Mouse (Mus musculus): Measurements from ENCODE around the gene Rnf43. TPM values are rescaled to one million over a fixed set of nuclear protein-coding genes. Genes with fewer than 3 reads are reported as not detected.

Gene Rnf43
- polyA plus RNA-seq, 1 experiment, result 1.4 TPM

DNA sequence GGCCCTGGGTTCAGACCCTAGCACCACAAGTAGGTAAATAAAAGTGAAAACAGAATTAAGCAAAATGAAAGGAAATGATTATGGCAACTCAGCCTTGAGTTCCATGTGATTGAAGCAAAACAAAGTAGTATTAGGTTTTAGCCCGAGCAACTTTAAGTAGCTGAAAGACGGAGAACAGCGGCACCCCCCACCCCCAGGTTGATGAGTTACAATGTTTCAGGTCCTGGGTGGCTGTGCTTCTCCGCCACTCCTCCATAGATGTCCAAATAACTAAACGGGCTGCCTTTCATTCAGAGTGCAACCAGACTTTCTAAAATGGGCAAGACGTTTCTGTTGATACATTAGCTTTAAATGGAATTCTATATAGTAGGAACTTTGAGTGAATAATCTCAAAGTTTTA is 13.1 kb downstream of the Rnf43 start:
- no peak for DNase-seq (ENCODE audit: extremely low spot score in 1 of 2, low spot score in 1 of 2)

GRCm38 (mm10) chr11:87677756-87678155 is 15.2 kb downstream of the Rnf43 start:
- DNase-seq (ENCODE audit: extremely low spot score in 1 of 2, low spot score in 1 of 2), result no peak

- no peak for DNase-seq (ENCODE audit: extremely low spot score in 1 of 2, low spot score in 1 of 2)
Observed at GRCm38 (mm10) chr11:87678545-87678944, 16.0 kb downstream of the Rnf43 start.

DNA sequence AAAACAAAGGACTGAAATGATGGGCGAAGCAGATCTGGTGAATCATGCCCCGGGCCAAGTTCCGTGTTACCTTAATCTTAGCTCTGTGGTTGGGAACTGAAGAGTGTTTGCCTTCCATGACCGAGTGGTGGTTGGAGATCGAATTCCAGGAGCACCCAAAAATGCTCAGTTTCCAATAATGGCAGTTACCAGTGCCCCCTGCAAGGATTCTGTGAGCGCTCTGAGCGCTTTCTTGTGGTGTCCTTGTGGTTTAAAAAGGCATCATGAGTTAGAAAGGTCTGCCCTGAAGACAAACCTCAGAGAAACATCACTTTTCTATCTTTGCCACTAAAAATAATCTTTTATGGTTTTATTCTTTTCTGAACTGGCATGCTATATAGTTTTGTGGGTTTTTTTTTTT is 16.5 kb downstream of the Rnf43 start:
- DNase-seq (ENCODE audit: extremely low spot score in 1 of 2, low spot score in 1 of 2), result no peak

- DNase-seq (ENCODE audit: extremely low spot score in 1 of 2, low spot score in 1 of 2), result no peak
Observed at GRCm38 (mm10) chr11:87680786-87681185, 18.3 kb downstream of the Rnf43 start.

DNA sequence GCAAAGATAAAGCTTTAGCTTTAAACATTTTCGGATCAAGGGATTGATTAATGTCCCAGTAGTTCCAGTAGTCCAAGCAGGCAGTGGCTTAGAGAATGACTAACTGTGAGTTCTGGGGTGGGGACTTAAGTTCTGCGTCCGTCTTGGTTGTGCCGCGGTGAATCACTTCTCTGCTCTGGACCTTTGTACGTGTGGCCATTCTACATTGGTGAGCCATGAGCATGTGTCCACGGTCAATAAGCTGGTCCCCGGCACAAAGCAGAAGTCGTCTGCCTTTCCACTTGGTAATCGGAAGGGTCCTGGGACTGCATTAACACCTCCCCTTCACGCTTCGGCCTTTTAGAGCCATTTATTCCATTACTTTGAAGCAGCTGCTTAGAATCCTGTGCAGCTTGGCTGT is 19.6 kb downstream of the Rnf43 start:
- DNase-seq (ENCODE audit: extremely low spot score in 1 of 2, low spot score in 1 of 2), result no peak

GRCm38 (mm10) chr11:87682838-87683571 is 20.5 kb downstream of the Rnf43 start:
- DNase-seq (ENCODE audit: extremely low spot score in 1 of 2, low spot score in 1 of 2), result no peak

GRCm38 (mm10) chr11:87686407-87686806 is 23.9 kb downstream of the Rnf43 start:
- no peak for DNase-seq (ENCODE audit: extremely low spot score in 1 of 2, low spot score in 1 of 2)

DNA sequence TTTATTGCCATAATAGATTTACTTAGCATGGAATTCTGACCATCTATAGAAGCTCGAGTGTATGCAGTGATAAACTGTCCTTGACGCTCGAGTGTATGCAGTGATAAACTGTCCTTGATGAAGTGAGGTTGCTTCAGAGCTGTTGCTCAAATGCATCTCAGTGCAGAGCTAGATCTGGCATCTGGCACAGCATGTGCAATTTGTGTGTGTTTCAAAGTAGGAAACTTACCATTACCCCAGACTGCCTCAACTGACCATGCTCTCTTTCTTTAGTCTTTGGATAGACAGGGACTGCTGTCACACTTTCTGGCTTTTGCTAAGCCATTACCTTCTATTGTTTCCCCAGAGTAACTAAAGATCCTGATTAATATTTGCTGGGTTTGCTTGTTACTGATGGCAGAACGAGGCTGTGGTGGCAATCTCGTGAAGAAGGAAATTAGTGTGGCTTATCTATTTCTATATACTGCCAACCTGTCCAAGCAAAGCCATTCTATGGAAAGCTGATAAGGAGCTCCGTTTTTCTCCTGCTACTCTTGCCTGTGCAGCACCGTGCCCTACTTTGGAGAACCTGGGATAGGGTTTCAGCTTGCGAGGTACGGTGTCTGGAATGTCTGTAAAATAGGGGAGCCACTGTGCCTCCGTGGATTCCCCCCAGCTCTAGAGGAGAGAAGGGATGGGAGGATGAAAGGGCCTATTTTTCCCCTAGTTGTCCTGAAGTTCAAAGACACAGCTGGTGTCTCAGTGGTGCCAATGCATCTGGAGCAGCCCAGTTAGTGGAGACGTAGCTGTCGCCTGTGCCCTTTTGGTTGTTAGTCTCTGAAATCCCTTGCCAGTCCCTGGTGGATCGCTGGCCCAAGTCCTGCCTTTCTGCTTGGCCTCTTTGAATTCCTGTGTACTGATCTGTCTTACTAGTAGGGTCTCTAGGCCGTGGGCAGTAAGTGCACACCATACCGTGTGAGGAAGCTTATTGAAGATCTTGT is 25.0 kb downstream of the Rnf43 start:
- DNase-seq (ENCODE audit: extremely low spot score in 1 of 2, low spot score in 1 of 2), result no peak

GRCm38 (mm10) chr11:87688478-87689203 is 26.1 kb downstream of the Rnf43 start:
- no peak for DNase-seq (ENCODE audit: extremely low spot score in 1 of 2, low spot score in 1 of 2)

- DNase-seq (ENCODE audit: extremely low spot score in 1 of 2, low spot score in 1 of 2), result peak in 1 of 2 experiments; percentile 12
Observed at GRCm38 (mm10) chr11:87689402-87689808, 26.9 kb downstream of the Rnf43 start.

- DNase-seq (ENCODE audit: extremely low spot score in 1 of 2, low spot score in 1 of 2), result no peak
Observed at GRCm38 (mm10) chr11:87690054-87690740, 27.7 kb downstream of the Rnf43 start.

DNA sequence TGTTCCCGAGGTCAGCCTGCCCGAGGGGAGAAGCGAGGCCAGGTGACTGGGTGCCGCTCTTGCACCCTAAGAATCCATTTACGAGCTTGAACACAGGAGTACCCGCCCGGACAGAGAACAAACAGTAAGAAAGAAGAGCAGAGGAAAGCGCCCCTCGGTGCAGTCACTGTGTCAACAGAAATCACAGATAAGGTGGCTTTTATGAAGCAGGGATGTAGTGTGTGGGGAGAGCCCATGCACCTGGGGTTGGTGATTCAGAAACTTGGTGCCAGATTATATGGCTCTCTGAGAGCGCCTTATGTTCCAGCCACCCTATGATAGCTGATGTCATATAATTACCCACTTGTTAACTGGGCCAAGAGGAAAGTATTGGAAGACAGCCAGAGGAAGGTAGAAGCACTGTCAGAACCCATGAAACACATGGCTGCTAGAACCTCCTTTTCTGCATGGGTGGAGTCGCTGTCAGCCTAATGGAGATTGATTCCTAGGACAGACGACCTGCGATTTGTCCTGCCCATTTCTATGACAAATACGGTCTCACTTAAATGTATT is 34.7 kb downstream of the Rnf43 start:
- DNase-seq (ENCODE audit: extremely low spot score in 1 of 2, low spot score in 1 of 2), result no peak

- no peak for DNase-seq (ENCODE audit: extremely low spot score in 1 of 2, low spot score in 1 of 2)
Observed at GRCm38 (mm10) chr11:87698126-87698525, 35.6 kb downstream of the Rnf43 start.

- DNase-seq (ENCODE audit: extremely low spot score in 1 of 2, low spot score in 1 of 2), result no peak
Observed at GRCm38 (mm10) chr11:87701108-87701507, 38.6 kb downstream of the Rnf43 start.

DNA sequence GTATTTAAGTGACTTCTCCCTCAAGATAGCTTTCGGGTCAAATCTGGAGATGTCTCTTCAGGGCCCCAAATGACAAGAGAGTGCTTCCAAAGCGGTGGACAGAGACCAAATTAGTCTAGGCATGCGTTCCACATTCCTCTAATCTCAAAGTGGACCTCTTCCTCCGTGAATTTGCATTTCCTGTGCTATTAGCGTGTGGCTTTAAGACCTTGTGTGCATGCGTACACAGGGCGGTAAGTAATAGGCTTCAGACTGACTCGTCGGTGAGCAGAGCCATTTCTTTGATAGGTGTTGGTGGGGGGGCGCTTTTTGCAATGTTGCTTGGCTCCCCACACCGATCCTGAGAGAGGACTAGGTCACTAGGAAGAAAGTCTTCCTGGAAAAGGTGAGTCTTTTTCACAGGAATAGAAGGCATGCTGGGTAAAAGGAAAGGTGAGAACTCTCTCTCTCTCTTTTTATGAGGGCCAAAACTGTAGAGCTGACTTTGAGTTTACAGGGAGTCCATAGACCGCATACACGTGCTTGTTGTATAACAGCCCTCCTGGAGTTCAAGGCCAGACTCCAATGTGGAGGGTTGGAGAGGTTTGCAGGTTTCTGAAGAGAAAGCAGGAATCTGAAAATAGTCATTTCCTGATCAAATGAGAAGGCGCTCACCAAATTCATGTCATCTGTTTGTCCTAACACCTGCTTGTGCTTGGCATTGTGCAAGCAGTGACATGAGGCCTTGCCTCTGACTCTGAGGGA is 39.5 kb downstream of the Rnf43 start:
- DNase-seq (ENCODE audit: extremely low spot score in 1 of 2, low spot score in 1 of 2), result no peak

DNA sequence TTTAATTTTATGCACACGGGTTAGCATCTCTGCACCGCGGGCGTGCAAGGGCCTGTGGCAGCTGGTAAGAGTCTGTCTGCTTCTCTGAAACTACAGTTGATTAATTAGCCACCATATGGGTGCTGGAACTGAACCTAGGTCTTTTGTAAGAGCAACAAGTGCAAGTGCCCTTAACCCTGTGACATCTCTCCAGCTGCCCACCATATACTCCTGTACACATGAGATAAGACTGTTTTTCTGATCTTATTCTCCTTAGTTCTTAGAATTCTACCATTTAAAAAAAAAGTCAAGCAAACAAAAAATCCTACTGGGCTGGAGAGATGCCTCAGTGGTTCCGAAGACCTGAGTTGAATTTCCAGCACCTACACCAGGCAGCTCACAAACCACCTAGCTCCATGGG is 41.1 kb downstream of the Rnf43 start:
- no peak for DNase-seq (ENCODE audit: extremely low spot score in 1 of 2, low spot score in 1 of 2)

DNA sequence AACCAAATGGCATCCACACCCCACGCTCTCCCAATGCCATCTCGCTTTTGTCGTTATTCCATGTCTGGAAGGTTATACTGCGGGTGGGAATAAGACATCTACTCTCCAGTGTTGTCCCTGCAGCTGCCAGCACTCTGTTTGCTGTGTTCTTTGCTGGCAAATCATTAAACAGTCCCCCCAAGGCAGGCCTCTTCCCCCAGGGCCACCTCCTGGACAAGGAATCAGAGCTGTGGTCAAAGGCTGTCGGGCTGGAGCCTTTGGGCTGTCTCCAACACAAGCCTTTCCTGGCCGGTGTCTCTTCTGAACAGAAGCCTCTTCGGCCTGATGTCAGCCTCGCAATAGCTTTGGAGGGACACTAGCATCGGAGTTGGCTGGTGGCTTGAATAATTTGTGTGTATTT is 41.8 kb downstream of the Rnf43 start:
- DNase-seq (ENCODE audit: extremely low spot score in 1 of 2, low spot score in 1 of 2), result no peak

DNA sequence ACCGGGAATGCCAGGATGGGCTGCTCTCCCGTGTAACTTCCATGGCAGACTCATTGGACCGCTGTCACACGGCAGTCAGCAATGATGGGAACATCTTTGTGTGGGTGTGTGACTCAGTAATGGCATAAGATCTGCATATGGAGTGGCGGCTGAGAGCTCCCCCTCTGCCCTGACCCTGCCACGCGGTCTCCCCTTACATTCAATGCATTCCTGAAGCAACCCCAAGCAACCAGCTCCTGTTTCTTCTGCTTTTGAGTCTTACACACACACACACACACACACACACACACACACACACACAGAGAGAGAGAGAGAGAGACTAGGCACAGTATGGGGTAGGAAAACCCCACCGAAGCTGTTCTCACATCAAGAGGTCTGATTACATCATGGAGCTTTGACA is 45.0 kb downstream of the Rnf43 start:
- DNase-seq (ENCODE audit: extremely low spot score in 1 of 2, low spot score in 1 of 2), result no peak
